ENCODE assay signal across 10 mouse cellular contexts in the genomic region with DNA sequence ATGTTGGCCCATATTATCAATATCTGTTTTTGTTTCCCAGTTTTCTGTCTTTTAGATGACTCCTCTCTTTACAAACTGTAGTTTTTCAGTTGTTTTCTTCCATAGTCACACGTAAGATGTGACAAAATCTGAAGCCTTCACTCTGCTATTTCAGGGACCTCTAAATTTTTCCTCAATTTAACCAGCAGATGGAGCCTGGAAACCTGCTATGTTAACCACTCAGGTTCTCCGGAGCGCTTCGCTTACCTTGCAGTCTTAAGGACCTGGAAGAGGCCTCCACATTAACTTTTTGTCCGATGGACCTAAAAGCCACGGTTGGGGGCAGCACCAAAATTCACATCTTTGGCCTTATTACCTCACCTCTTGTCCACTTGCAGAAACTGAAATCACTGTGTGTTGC.
DNase-seq lines count a peak whose midpoint lies in the region; ATAC-seq and TF ChIP-seq lines count a peak whose summit lies in the region.
"Had no signal": no experiment of that assay in that cellular context is flagged by ENCODE, and none has a peak within 500 bp of the region (broad histone marks: within the 10 kb centered on the region; RNA-seq: fewer than 3 reads in every experiment).

No protein-coding gene starts in this region.

- no peak for ATAC-seq in lung, postnatal 0 days
- ATAC-seq in heart, embryonic 12.5 days (ENCODE audit: insufficient number of reproducible peaks, low FRiP score), result no peak

- 34% methylated on average over 6 of the region's 6 CpGs for WGBS in lung, postnatal 0 days
- 49% methylated on average over 6 of the region's 6 CpGs for WGBS in heart, embryonic 12.5 days

- no peak overlapping the region for H3K27ac ChIP-seq in gastrocnemius, adult 2 months
- no peak overlapping the region for H3K27ac ChIP-seq in lung, postnatal 0 days (ENCODE audit: low read length)
- no peak overlapping the region for H3K27ac ChIP-seq in bone marrow macrophage, adult 2 months (ENCODE audit: insufficient read depth, low read depth, low read length)
- H3K27ac ChIP-seq in heart, embryonic 12.5 days (ENCODE audit: poor library complexity, severe bottlenecking), result no peak overlapping the region
- H3K27ac ChIP-seq: limb, embryonic 13.5 days had no signal

- no peaks in the 10 kb centered on the region for H3K9me3 ChIP-seq in lung, postnatal 0 days (ENCODE audit: low read length)
- no peaks in the 10 kb centered on the region for H3K9me3 ChIP-seq in heart, embryonic 12.5 days (replicated peaks)
- H3K9me3 ChIP-seq: limb, embryonic 13.5 days had no signal

- no peaks in the 10 kb centered on the region for H3K27me3 ChIP-seq in lung, postnatal 0 days (replicated peaks; ENCODE audit: insufficient read depth, low read length)
- H3K27me3 ChIP-seq in heart, embryonic 12.5 days (replicated peaks), result 0 out of 2 replicates have a peak, but pooled peaks cover 4% of the 10 kb centered on the region

- DNase-seq in gastrocnemius, adult 2 months, result no peak
- DNase-seq in gastrocnemius, postnatal 36 days, result no peak
- peak; percentile 24 for DNase-seq in lung, postnatal 0 days (ENCODE audit: low spot score)
- no peak for DNase-seq in lung, postnatal 25 days (ENCODE audit: low spot score)
- DNase-seq in right cerebral cortex, adult 2 months (ENCODE audit: low spot score in 2 of 2), result peak; percentile 17 to 26
- no peak for DNase-seq in frontal cortex, postnatal 25 days (ENCODE audit: low spot score in 2 of 2)
- DNase-seq: cerebellum, adult 11 months had no signal

- no peaks in the 10 kb centered on the region for H3K4me1 ChIP-seq in lung, postnatal 0 days (ENCODE audit: insufficient read depth, low read depth, low read length)
- no peaks in the 10 kb centered on the region for H3K4me1 ChIP-seq in bone marrow macrophage, adult 2 months (ENCODE audit: control insufficient read depth, insufficient read depth, low read length)
- H3K4me1 ChIP-seq in heart, embryonic 12.5 days (replicated peaks), result no peaks in the 10 kb centered on the region
- H3K4me1 ChIP-seq: limb, embryonic 13.5 days had no signal

- no peaks in the 10 kb centered on the region for H3K36me3 ChIP-seq in lung, postnatal 0 days (ENCODE audit: insufficient read depth, low read length)
- no peaks in the 10 kb centered on the region for H3K36me3 ChIP-seq in heart, embryonic 12.5 days
- H3K36me3 ChIP-seq: limb, embryonic 13.5 days had no signal

- TF ChIP-seq EP300 in lung, postnatal 0 days (IDR thresholded peaks at IDR 0.05), result no peak

- intact Hi-C loops in gastrocnemius, adult 2 months (cut with DNase I), result no loop called here
- intact Hi-C loops in gastrocnemius, postnatal 36 days (cut with DNase I), result no loop called here

- peak; percentile 47 for TF ChIP-seq CTCF in gastrocnemius, adult 2 months (IDR thresholded peaks at IDR 0.05)
- peak; percentile 39 for TF ChIP-seq CTCF in lung, postnatal 0 days (IDR thresholded peaks at IDR 0.05)
- peak; percentile 48; the same call in 1 of the 2 replicates for TF ChIP-seq CTCF in bone marrow macrophage, adult 2 months (IDR thresholded peaks at IDR 0.05; ENCODE audit: low read depth, low read length)

- no peak for TF ChIP-seq POLR2A in bone marrow macrophage, adult 2 months (IDR thresholded peaks at IDR 0.05; ENCODE audit: borderline replicate concordance, low read depth, low read length)

- no peak overlapping the region for H3K4me3 ChIP-seq in gastrocnemius, adult 2 months
- H3K4me3 ChIP-seq in lung, postnatal 0 days (ENCODE audit: low read depth, low read length), result no peak overlapping the region
- H3K4me3 ChIP-seq in bone marrow macrophage, adult 2 months (ENCODE audit: insufficient read depth, low read length), result no peak overlapping the region
- H3K4me3 ChIP-seq in heart, embryonic 12.5 days, result no peak overlapping the region
- H3K4me3 ChIP-seq: limb, embryonic 13.5 days had no signal

- no peak overlapping the region for H3K9ac ChIP-seq in lung, postnatal 0 days (replicated peaks; ENCODE audit: low read depth)
- H3K9ac ChIP-seq in heart, embryonic 12.5 days, result no peak overlapping the region
- H3K9ac ChIP-seq: limb, embryonic 13.5 days had no signal

- H3K4me2 ChIP-seq in lung, postnatal 0 days (replicated peaks; ENCODE audit: low read depth, low read length), result no peak overlapping the region
- no peak overlapping the region for H3K4me2 ChIP-seq in heart, embryonic 12.5 days
- H3K4me2 ChIP-seq: limb, embryonic 13.5 days had no signal

Comparison
In these comparisons a context has a peak if more than half of its experiments do, and no peak if none do; other contexts are left out.
1. DNase-seq: peak in lung, postnatal 0 days (single experiment) and right cerebral cortex, adult 2 months (2 of 2); none in gastrocnemius, adult 2 months (single experiment), gastrocnemius, postnatal 36 days (0 of 2), lung, postnatal 25 days (single experiment) and frontal cortex, postnatal 25 days (0 of 2).
2. Peak in every context shown above with its lines, with median percentiles within 50 percentile points of each other: CTCF ChIP-seq.